Mouse (Mus musculus) spleen, embryonic (tissue): ENCODE measurements around the gene Fbxl17.

Experiments used
- CTCF ChIA-PET: fragments of 350-600 bp; sonication (Branson Sonifier 250); formaldehyde crosslinking; loops from one replicate; lab custom pipeline; 2022; lab: Charles Lee

The Fbxl17 gene

GRCm38 (mm10) chr17:63342440-63342839 lies 157.4 kb downstream of the Fbxl17 start:
- CTCF ChIA-PET: no interaction called here

GRCm38 (mm10) chr17:63341203-63341602 lies 158.6 kb downstream of the Fbxl17 start:
- CTCF ChIA-PET: no interaction called here

GRCm38 (mm10) chr17:63328888-63329287 lies 170.9 kb downstream of the Fbxl17 start:
- CTCF ChIA-PET: no interaction called here

- CTCF ChIA-PET: interaction anchor here (0.8 kb wide), 1 partner anchor 8 kb away, joined by 3 read pairs; no protein-coding TSS in a partner anchor
Observed at GRCm38 (mm10) chr17:63326227-63326626, 173.6 kb downstream of the Fbxl17 start.

GRCm38 (mm10) chr17:63324672-63325071 lies 175.1 kb downstream of the Fbxl17 start:
- CTCF ChIA-PET: interaction anchor here (0.7 to 1.1 kb wide), 5 partner anchors 11 to 143 kb away, joined by 3 read pairs; no protein-coding TSS in a partner anchor

GRCm38 (mm10) chr17:63324039-63324438 lies 175.8 kb downstream of the Fbxl17 start:
- CTCF ChIA-PET: interaction anchor here (0.7 to 1.1 kb wide), 4 partner anchors 11 to 143 kb away, joined by 3 read pairs; no protein-coding TSS in a partner anchor

GRCm38 (mm10) chr17:63322846-63323245 lies 177.0 kb downstream of the Fbxl17 start:
- CTCF ChIA-PET: no interaction called here

GRCm38 (mm10) chr17:63321290-63321689 lies 178.5 kb downstream of the Fbxl17 start:
- CTCF ChIA-PET: no interaction called here

GRCm38 (mm10) chr17:63317518-63317917 lies 182.3 kb downstream of the Fbxl17 start:
- CTCF ChIA-PET: interaction anchor here (0.7 kb wide), 1 partner anchor 1719 kb away, joined by 4 read pairs; no protein-coding TSS in a partner anchor

- CTCF ChIA-PET: no interaction called here
Observed at GRCm38 (mm10) chr17:63315646-63316480, 184.0 kb downstream of the Fbxl17 start.

- CTCF ChIA-PET: interaction anchor here (1.0 kb wide), 1 partner anchor 12 kb away, joined by 3 read pairs; no protein-coding TSS in a partner anchor
Observed at GRCm38 (mm10) chr17:63312804-63313203, 187.0 kb downstream of the Fbxl17 start.

- CTCF ChIA-PET: no interaction called here
Observed at GRCm38 (mm10) chr17:63312330-63312729, 187.5 kb downstream of the Fbxl17 start.

- CTCF ChIA-PET: no interaction called here
Observed at GRCm38 (mm10) chr17:63311613-63312012, 188.2 kb downstream of the Fbxl17 start.

- CTCF ChIA-PET: no interaction called here
Observed at GRCm38 (mm10) chr17:63310021-63310420, 189.8 kb downstream of the Fbxl17 start.

GRCm38 (mm10) chr17:63303862-63304261 lies 196.0 kb downstream of the Fbxl17 start:
- CTCF ChIA-PET: no interaction called here

- CTCF ChIA-PET: no interaction called here
Observed at GRCm38 (mm10) chr17:63301822-63302393, 197.9 kb downstream of the Fbxl17 start.

- CTCF ChIA-PET: no interaction called here
Observed at GRCm38 (mm10) chr17:63295471-63295870, 204.3 kb downstream of the Fbxl17 start.

GRCm38 (mm10) chr17:63294961-63295360 lies 204.9 kb downstream of the Fbxl17 start:
- CTCF ChIA-PET: no interaction called here

GRCm38 (mm10) chr17:63293979-63294378 lies 205.8 kb downstream of the Fbxl17 start:
- CTCF ChIA-PET: no interaction called here

- CTCF ChIA-PET: no interaction called here
Observed at GRCm38 (mm10) chr17:63289317-63289913, 210.4 kb downstream of the Fbxl17 start.

- CTCF ChIA-PET: no interaction called here
Observed at GRCm38 (mm10) chr17:63288850-63289249, 211.0 kb downstream of the Fbxl17 start.

- CTCF ChIA-PET: no interaction called here
Observed at GRCm38 (mm10) chr17:63287413-63287812, 212.4 kb downstream of the Fbxl17 start.
